ENCODE assay signal across 10 mouse cellular contexts in genomic region chr1:191509131-191509530, GRCm38 (mm10).
"Had no signal": no experiment of that assay in that cellular context is flagged by ENCODE, and none has a peak within 500 bp of the region (broad histone marks: within the 10 kb centered on the region; RNA-seq: fewer than 3 reads in every experiment).

No protein-coding gene starts in this region.

- DNase-seq: gastrocnemius, postnatal 14 days; gastrocnemius, postnatal 36 days; heart, adult 18-20 months; heart, postnatal 10 days; heart, postnatal 36 days; kidney, adult 11 months; kidney, postnatal 10 days; layer of hippocampus, adult 9-11 months; layer of hippocampus, postnatal 36 days; left cerebral cortex, postnatal 4 days had no signal
